In the genomic region with DNA sequence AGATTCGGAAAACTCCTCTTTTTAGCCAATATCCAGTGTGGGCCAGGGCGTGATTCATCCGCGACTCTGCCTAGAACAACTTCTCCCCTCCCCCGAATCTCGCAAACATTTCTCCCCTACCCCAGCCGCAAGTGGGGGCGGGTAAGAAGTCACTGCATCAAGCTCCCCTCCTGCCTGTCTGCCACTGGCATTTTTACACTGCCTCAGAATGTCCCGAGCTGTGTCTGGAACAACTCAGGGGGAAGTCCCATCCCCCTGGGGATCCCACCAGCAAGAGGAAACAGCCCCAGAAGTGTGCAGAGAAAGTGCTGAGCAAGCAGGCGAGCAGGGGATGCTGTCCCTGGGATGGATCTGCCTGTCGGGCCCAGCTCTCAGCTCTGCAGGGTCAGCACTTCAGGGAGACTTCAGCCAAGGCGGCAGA, we compare ENCODE assay signal across 9 mouse cellular contexts. TPM values are rescaled to one million over a fixed set of nuclear protein-coding genes. Genes with fewer than 3 reads are reported as not detected.
DNase-seq lines count a peak whose midpoint lies in the region; ATAC-seq and TF ChIP-seq lines count a peak whose summit lies in the region.
"Had no signal": no experiment of that assay in that cellular context is flagged by ENCODE, and none has a peak within 500 bp of the region (broad histone marks: within the 10 kb centered on the region; RNA-seq: fewer than 3 reads in every experiment).

No protein-coding gene starts in this region.

- no peak overlapping the region for H3K4me3 ChIP-seq in layer of hippocampus, adult 2 months
- H3K4me3 ChIP-seq in embryonic facial prominence, embryonic 12.5 days = 0 out of 2 replicates have a peak overlapping the region, but pooled peaks have one; percentile 3
- H3K4me3 ChIP-seq in limb, embryonic 13.5 days = no peak overlapping the region
- no peak overlapping the region for H3K4me3 ChIP-seq in thymus, adult 2 months (ENCODE audit: control insufficient read depth, insufficient read depth, low read length)

- no peak for TF ChIP-seq POLR2A in thymus, adult 2 months (IDR thresholded peaks at IDR 0.05; ENCODE audit: control insufficient read depth, extremely low read depth, insufficient read depth, low read length, poor library complexity)

- DNase-seq in layer of hippocampus, adult 2 months (ENCODE audit: low spot score in 2 of 2) = peak in 1 of 2 experiments; percentile 47
- DNase-seq in layer of hippocampus, postnatal 36 days = no peak
- DNase-seq in heart, postnatal 25 days (ENCODE audit: low spot score) = peak; percentile 67
- DNase-seq in right cerebral cortex, adult 2 months (ENCODE audit: low spot score in 2 of 2) = peak; percentile 52 to 59
- no peak for DNase-seq in thymus, adult 2 months
- DNase-seq in cerebellum, postnatal 4 days (ENCODE audit: low spot score in 2 of 2) = no peak

- peak overlapping the region; percentile 65 for H3K27ac ChIP-seq in layer of hippocampus, adult 2 months
- peak overlapping the region; percentile 91 for H3K27ac ChIP-seq in embryonic facial prominence, embryonic 12.5 days
- H3K27ac ChIP-seq in limb, embryonic 13.5 days = peak overlapping the region; percentile 83
- no peak overlapping the region for H3K27ac ChIP-seq in thymus, adult 2 months (ENCODE audit: control insufficient read depth, insufficient read depth, low read length)

- H3K36me3 ChIP-seq in embryonic facial prominence, embryonic 12.5 days = no peaks in the 10 kb centered on the region
- peaks cover 2% of the 10 kb centered on the region; the same call in 1 of the 2 replicates for H3K36me3 ChIP-seq in limb, embryonic 13.5 days
- H3K36me3 ChIP-seq in thymus, adult 2 months (ENCODE audit: control insufficient read depth, insufficient read depth, low read length) = no peaks in the 10 kb centered on the region

- peaks cover 24% of the 10 kb centered on the region for H3K4me1 ChIP-seq in embryonic facial prominence, embryonic 12.5 days
- H3K4me1 ChIP-seq in limb, embryonic 13.5 days = peaks cover 59% of the 10 kb centered on the region
- peaks cover 6% of the 10 kb centered on the region for H3K4me1 ChIP-seq in thymus, adult 2 months (replicated peaks; ENCODE audit: control insufficient read depth, insufficient read depth, low read length)

- H3K27me3 ChIP-seq in embryonic facial prominence, embryonic 12.5 days = no peaks in the 10 kb centered on the region
- H3K27me3 ChIP-seq in limb, embryonic 13.5 days = no peaks in the 10 kb centered on the region
- no peaks in the 10 kb centered on the region for H3K27me3 ChIP-seq in thymus, adult 2 months (ENCODE audit: control insufficient read depth, insufficient read depth, low read length)

- peak; percentile 16 for ATAC-seq in embryonic facial prominence, embryonic 12.5 days (ENCODE audit: insufficient number of reproducible peaks, insufficient read depth, low FRiP score, low TSS enrichment)
- peak; percentile 33; the same call in 1 of the 2 replicates for ATAC-seq in limb, embryonic 13.5 days (ENCODE audit: low FRiP score, low read depth)

- H3K9ac ChIP-seq in embryonic facial prominence, embryonic 12.5 days = no peak overlapping the region; the same call in 1 of the 2 replicates
- peak overlapping the region; percentile 50 for H3K9ac ChIP-seq in limb, embryonic 13.5 days

- peak overlapping the region; percentile 33 for H3K4me2 ChIP-seq in embryonic facial prominence, embryonic 12.5 days (replicated peaks)
- H3K4me2 ChIP-seq in limb, embryonic 13.5 days (replicated peaks) = peak overlapping the region; percentile 39

- intact Hi-C loops in heart, postnatal 25 days (cut with DNase I) = no loop called here

- 5% methylated on average over 12 of the region's 12 CpGs for WGBS in embryonic facial prominence, embryonic 12.5 days
- 6% methylated on average over 12 of the region's 12 CpGs for WGBS in limb, embryonic 13.5 days
- WGBS in thymus, adult 2 months = 51% methylated on average over 12 of the region's 12 CpGs

- TF ChIP-seq CTCF in layer of hippocampus, adult 2 months (conservative IDR thresholded peaks at IDR 0.05) = no peak
- TF ChIP-seq CTCF in thymus, adult 2 months (IDR thresholded peaks at IDR 0.05; ENCODE audit: borderline replicate concordance, control insufficient read depth, extremely low read depth, insufficient read depth, low read length, poor library complexity) = no peak

- no peaks in the 10 kb centered on the region for H3K9me3 ChIP-seq in embryonic facial prominence, embryonic 12.5 days
- H3K9me3 ChIP-seq in limb, embryonic 13.5 days = no peaks in the 10 kb centered on the region

RNA-seq across cellular contexts. Expression of a gene that starts 11.0 kb away (rescaled TPM):
- total RNA-seq in layer of hippocampus, adult 2 months (2021) = 100 to 1,000 TPM; 111 to 122 TPM
- total RNA-seq in layer of hippocampus, postnatal 36 days (2021) = 100 to 1,000 TPM; 110 to 126 TPM
- polyA plus RNA-seq in embryonic facial prominence, embryonic 12.5 days (2016; fragmentation: Nextera tagmentation; extraction: Ambion mirVana) = 109 and 111 TPM in 2 replicates
- 100 to 1,000 TPM; 164 to 165 TPM for total RNA-seq in heart, postnatal 25 days (2021)
- 96.3 and 98.5 TPM in 2 replicates for polyA plus RNA-seq in limb, embryonic 13.5 days (2015; fragmentation: Nextera tagmentation; extraction: Ambion mirVana)
- 80.6 and 93.7 TPM in 2 replicates for polyA plus RNA-seq in thymus, adult 2 months (2012; rRNA removed)

RNA-seq across cellular contexts. Expression of a gene that starts 11.3 kb away (rescaled TPM):
- total RNA-seq in layer of hippocampus, adult 2 months (2021) = 10 to 100 TPM; 53.5 to 54.4 TPM
- total RNA-seq in layer of hippocampus, postnatal 36 days (2021) = 10 to 100 TPM; 51.2 to 56.8 TPM
- 87.8 and 88.3 TPM in 2 replicates for polyA plus RNA-seq in embryonic facial prominence, embryonic 12.5 days (2016; fragmentation: Nextera tagmentation; extraction: Ambion mirVana)
- total RNA-seq in heart, postnatal 25 days (2021) = 10 to 100 TPM; 14.1 to 17.1 TPM
- 59.8 and 60.2 TPM in 2 replicates for polyA plus RNA-seq in limb, embryonic 13.5 days (2015; fragmentation: Nextera tagmentation; extraction: Ambion mirVana)
- 47.5 and 53.1 TPM in 2 replicates for polyA plus RNA-seq in thymus, adult 2 months (2012; rRNA removed)

RNA-seq across cellular contexts. Expression of a gene that starts 16.7 kb away (rescaled TPM):
- 10 to 100 TPM; 22.8 to 24.0 TPM for total RNA-seq in layer of hippocampus, adult 2 months (2021)
- total RNA-seq in layer of hippocampus, postnatal 36 days (2021) = 10 to 100 TPM; 22.0 to 25.7 TPM
- 116 and 118 TPM in 2 replicates for polyA plus RNA-seq in embryonic facial prominence, embryonic 12.5 days (2016; fragmentation: Nextera tagmentation; extraction: Ambion mirVana)
- total RNA-seq in heart, postnatal 25 days (2021) = 1 to 10 TPM; 6.7 to 7.3 TPM
- 221 and 237 TPM in 2 replicates for polyA plus RNA-seq in limb, embryonic 13.5 days (2015; fragmentation: Nextera tagmentation; extraction: Ambion mirVana)
- polyA plus RNA-seq in thymus, adult 2 months (2012; rRNA removed) = 8.8 and 11.7 TPM in 2 replicates
- total RNA-seq: MEL had no signal

RNA-seq across cellular contexts. Expression of a gene that starts 48.0 kb away (rescaled TPM):
- total RNA-seq in layer of hippocampus, adult 2 months (2021) = 10 to 100 TPM; 12.2 to 12.5 TPM
- total RNA-seq in layer of hippocampus, postnatal 36 days (2021) = 10 to 100 TPM; 11.8 to 12.6 TPM
- 4.9 and 5.1 TPM in 2 replicates for polyA plus RNA-seq in embryonic facial prominence, embryonic 12.5 days (2016; fragmentation: Nextera tagmentation; extraction: Ambion mirVana)
- 1 to 10 TPM; 6.4 to 7.8 TPM for total RNA-seq in heart, postnatal 25 days (2021)
- polyA plus RNA-seq in limb, embryonic 13.5 days (2015; fragmentation: Nextera tagmentation; extraction: Ambion mirVana) = 5.8 and 6.4 TPM in 2 replicates
- 8.0 and 8.2 TPM in 2 replicates for polyA plus RNA-seq in thymus, adult 2 months (2012; rRNA removed)

RNA-seq across cellular contexts. Expression of a gene that starts 48.9 kb away (rescaled TPM):
- 10 to 100 TPM; 28.3 to 28.8 TPM for total RNA-seq in layer of hippocampus, adult 2 months (2021)
- 10 to 100 TPM; 30.2 to 30.3 TPM for total RNA-seq in layer of hippocampus, postnatal 36 days (2021)
- polyA plus RNA-seq in embryonic facial prominence, embryonic 12.5 days (2016; fragmentation: Nextera tagmentation; extraction: Ambion mirVana) = 1.5 and 1.9 TPM in 2 replicates
- total RNA-seq in heart, postnatal 25 days (2021) = 1 to 10 TPM; 2.4 to 3.6 TPM
- 2.5 TPM in 2 replicates for polyA plus RNA-seq in limb, embryonic 13.5 days (2015; fragmentation: Nextera tagmentation; extraction: Ambion mirVana)
- polyA plus RNA-seq in thymus, adult 2 months (2012; rRNA removed) = 755 and 783 TPM in 2 replicates

Comparison
In these comparisons a context has a peak if more than half of its experiments do, and no peak if none do; other contexts are left out.
1. DNase-seq: peak in heart, postnatal 25 days (single experiment) and right cerebral cortex, adult 2 months (2 of 2); none in layer of hippocampus, postnatal 36 days (0 of 2), thymus, adult 2 months (single experiment) and cerebellum, postnatal 4 days (0 of 2).